Mouse (Mus musculus) macrophage (primary cell): Measurements from ENCODE around the gene Ccr10. TPM values are rescaled to one million over a fixed set of nuclear protein-coding genes. Genes with fewer than 3 reads are reported as not detected.

Experiments
- H3K27ac ChIP-seq: fragments of 350-480 bp; formaldehyde crosslinking; 2 replicates; pipeline ENCODE4 v1.9.0; 2021
- H3K36me3 ChIP-seq: fragments of 350-480 bp; formaldehyde crosslinking; 2 replicates; pipeline ENCODE4 v1.9.0; 2021; ENCODE audit errors: inconsistent target
- H3K4me3 ChIP-seq: fragments of 350-480 bp; formaldehyde crosslinking; 2 replicates; pipeline ENCODE4 v1.9.0; 2021; ENCODE audit errors: inconsistent target
- H3K79me2 ChIP-seq: fragments of 350-480 bp; formaldehyde crosslinking; 2 replicates; pipeline ENCODE4 v1.9.0; 2021; ENCODE audit errors: inconsistent target
- WGBS: methylation state at CpG from one replicate; pipeline ENCODE4 v1.1.7; 2026; ENCODE audit warnings: inconsistent platforms; ENCODE audit not compliant: missing documents; 5-methylcytosine and 5-hydroxymethylcytosine counted together
- polyA plus RNA-seq: library from polyadenylated mRNA; stranded (reverse); fragments of 250-400 nt; gene quantifications from 3 replicates; pipeline ENCODE4 v1.2.4, GENCODE M21; 2018; ENCODE audit warnings: inconsistent platforms
- total RNA-seq, 78 experiments: library from RNA; depleted of rRNA; stranded (reverse); fragments of 250-400 nt; gene quantifications; 1 replicate in 9 of 78; 2 replicates in 24 of 78; 3 replicates in 43 of 78; 4 replicates in 2 of 78; pipeline ENCODE4 v1.2.4; 2018; ENCODE audit warnings: inconsistent platforms in 56 of 78

Gene Ccr10
- total RNA-seq (2018; cell fraction: chromatin; rRNA removed) = under 1 TPM in 2 of 26 experiments, not detected in 24; 0.33 to 0.47 TPM
- under 1 TPM in 7 of 26 experiments, not detected in 19; 0.07 to 0.24 (median 0.11) TPM for total RNA-seq (2018; cell fraction: cytosol; rRNA removed)
- under 1 TPM in 1 of 26 experiments, not detected in 25; 0.36 TPM for total RNA-seq (2018; cell fraction: nucleus; rRNA removed)
- not detected in 3 replicates for polyA plus RNA-seq

GRCm38 (mm10) chr11:101174851-101175628, at the start of gene Ccr10:
Gene Ccr10, minus strand, starts transcription at chr11:101175443.
- no peaks in the 10 kb centered on the region for H3K36me3 ChIP-seq
- peak within 1 kb of the TSS; percentile 22 for H3K4me3 ChIP-seq
- WGBS = 25% methylated on average over 12 of the region's 14 CpGs
- H3K79me2 ChIP-seq = no peaks in the 10 kb centered on the region; the same call in 1 of the 2 replicates
- H3K27ac ChIP-seq = peak within 1 kb of the TSS; percentile 37

- H3K36me3 ChIP-seq = no peaks in the 10 kb centered on the region
- 63% methylated on average over 3 of the region's 3 CpGs for WGBS
- no peak overlapping the region for H3K27ac ChIP-seq
- peaks cover 66% of the 10 kb centered on the region for H3K79me2 ChIP-seq
- no peak overlapping the region for H3K4me3 ChIP-seq
These were observed 49.1 kb upstream of the Ccr10 start for GRCm38 (mm10) chr11:101224337-101224736.

GRCm38 (mm10) chr11:101221306-101221986, 46.2 kb upstream of the Ccr10 start:
- H3K36me3 ChIP-seq = peaks cover 24% of the 10 kb centered on the region
- peaks cover 75% of the 10 kb centered on the region for H3K79me2 ChIP-seq
- H3K4me3 ChIP-seq = no peak overlapping the region
- H3K27ac ChIP-seq = no peak overlapping the region
- 42% methylated on average over 8 of the region's 8 CpGs for WGBS

GRCm38 (mm10) chr11:101220853-101221252, 45.6 kb upstream of the Ccr10 start:
- WGBS = 77% methylated on average over 2 of the region's 2 CpGs
- Histone ChIP-seq H3K4me3 (no peak overlapping the region), H3K36me3 (peaks cover 30% of the 10 kb centered on the region), H3K27ac (no peak overlapping the region), H3K79me2 (peaks cover 74% of the 10 kb centered on the region)

GRCm38 (mm10) chr11:101218436-101219055, 43.3 kb upstream of the Ccr10 start:
- Histone ChIP-seq H3K27ac (no peak overlapping the region), H3K4me3 (no peak overlapping the region), H3K36me3 (peaks cover 53% of the 10 kb centered on the region), H3K79me2 (peaks cover 51% of the 10 kb centered on the region)
- whole genome bisulfite sequencing = 91% methylated on average over 10 of the region's 10 CpGs

GRCm38 (mm10) chr11:101216936-101217335, 41.7 kb upstream of the Ccr10 start:
- no peak overlapping the region for H3K27ac ChIP-seq
- WGBS = 91% methylated on average over 5 of the region's 5 CpGs
- H3K4me3 ChIP-seq = no peak overlapping the region
- peaks cover 35% of the 10 kb centered on the region for H3K79me2 ChIP-seq
- H3K36me3 ChIP-seq = peaks cover 64% of the 10 kb centered on the region

- 48% methylated on average over 3 of the region's 3 CpGs for WGBS
- Histone ChIP-seq H3K27ac (no peak overlapping the region), H3K4me3 (no peak overlapping the region), H3K79me2 (no peaks in the 10 kb centered on the region), H3K36me3 (peaks cover 85% of the 10 kb centered on the region)
These were observed 36.7 kb upstream of the Ccr10 start for GRCm38 (mm10) chr11:101211970-101212369.

GRCm38 (mm10) chr11:101200986-101201385, 25.7 kb upstream of the Ccr10 start:
- H3K4me3 ChIP-seq = no peak overlapping the region
- peaks cover 90% of the 10 kb centered on the region for H3K36me3 ChIP-seq
- H3K27ac ChIP-seq = no peak overlapping the region
- H3K79me2 ChIP-seq = no peaks in the 10 kb centered on the region
- 72% methylated on average over 7 of the region's 7 CpGs for WGBS

GRCm38 (mm10) chr11:101199555-101199954, 24.3 kb upstream of the Ccr10 start:
- Histone ChIP-seq H3K79me2 (no peaks in the 10 kb centered on the region), H3K36me3 (peaks cover 91% of the 10 kb centered on the region), H3K27ac (no peak overlapping the region), H3K4me3 (no peak overlapping the region)
- 96% methylated on average over 3 of the region's 3 CpGs for WGBS

- Histone ChIP-seq H3K4me3 (no peak overlapping the region), H3K79me2 (no peaks in the 10 kb centered on the region), H3K36me3 (peaks cover 96% of the 10 kb centered on the region), H3K27ac (no peak overlapping the region)
- WGBS = 93% methylated on average over 8 of the region's 8 CpGs
These were observed 20.9 kb upstream of the Ccr10 start for GRCm38 (mm10) chr11:101196175-101196574.

- 94% methylated on average over 8 of the region's 8 CpGs for WGBS
- no peak overlapping the region for H3K27ac ChIP-seq
These were observed 20.3 kb upstream of the Ccr10 start for GRCm38 (mm10) chr11:101195571-101195970.

GRCm38 (mm10) chr11:101195101-101195500, 19.9 kb upstream of the Ccr10 start:
- Histone ChIP-seq H3K36me3 (peaks cover 86% of the 10 kb centered on the region), H3K27ac (no peak overlapping the region)
- 22% methylated on average over 1 of the region's 1 CpGs for WGBS

More at GRCm38 (mm10) chr11:101195571-101195970, 20.3 kb upstream of the Ccr10 start:
- Histone ChIP-seq H3K79me2 (no peaks in the 10 kb centered on the region), H3K4me3 (no peak overlapping the region), H3K36me3 (peaks cover 90% of the 10 kb centered on the region)

GRCm38 (mm10) chr11:101194643-101195042, 19.4 kb upstream of the Ccr10 start:
- H3K4me3 ChIP-seq = no peak overlapping the region
- peaks cover 81% of the 10 kb centered on the region for H3K36me3 ChIP-seq
- 83% methylated on average over 6 of the region's 6 CpGs for WGBS
- no peaks in the 10 kb centered on the region for H3K79me2 ChIP-seq
- H3K27ac ChIP-seq = no peak overlapping the region

More at GRCm38 (mm10) chr11:101195101-101195500, 19.9 kb upstream of the Ccr10 start:
- Histone ChIP-seq H3K4me3 (no peak overlapping the region), H3K79me2 (no peaks in the 10 kb centered on the region)

- Histone ChIP-seq H3K27ac (no peak overlapping the region), H3K36me3 (peaks cover 76% of the 10 kb centered on the region), H3K79me2 (no peaks in the 10 kb centered on the region), H3K4me3 (no peak overlapping the region)
- 82% methylated on average over 5 of the region's 5 CpGs for WGBS
These were observed 18.9 kb upstream of the Ccr10 start for GRCm38 (mm10) chr11:101194137-101194536.
